Mouse (Mus musculus): ENCODE results near the gene Hdgf. TPM values are rescaled to one million over a fixed set of nuclear protein-coding genes. Genes with fewer than 3 reads are reported as not detected.
"Not testable (repeated sequence)": the region's sequence is repeated elsewhere in the genome, so short reads cannot be mapped to it uniquely, and the experiment has no call there.

Gene Hdgf
- polyA plus RNA-seq, 1 experiment from 2014 or later = 230 TPM

GRCm38 (mm10) chr3:87893367-87893905 is 12.7 kb upstream of the Hdgf start:
- H3K4me3 ChIP-seq = no peak overlapping the region
- ATAC-seq (ENCODE audit: low FRiP score) = no peak
- no peaks in the 10 kb centered on the region for H3K36me3 ChIP-seq
- no peaks in the 10 kb centered on the region for H3K9me3 ChIP-seq (replicated peaks)
- whole genome bisulfite sequencing = 77% methylated on average over 3 of the region's 3 CpGs
- H3K4me2 ChIP-seq (replicated peaks) = no peak overlapping the region
- no peak overlapping the region for H3K9ac ChIP-seq
- H3K27ac ChIP-seq = no peak overlapping the region
- no peaks in the 10 kb centered on the region for H3K4me1 ChIP-seq
- H3K27me3 ChIP-seq = no peaks in the 10 kb centered on the region

GRCm38 (mm10) chr3:87899266-87899665 is 6.9 kb upstream of the Hdgf start:
- no peaks in the 10 kb centered on the region for H3K9me3 ChIP-seq (replicated peaks)
- no peaks in the 10 kb centered on the region for H3K4me1 ChIP-seq
- 73% methylated on average over 3 of the region's 3 CpGs for WGBS
- no peak overlapping the region for H3K4me3 ChIP-seq
- H3K36me3 ChIP-seq = no peaks in the 10 kb centered on the region
- H3K9ac ChIP-seq = no peak overlapping the region
- H3K4me2 ChIP-seq (replicated peaks) = no peak overlapping the region
- H3K27me3 ChIP-seq = no peaks in the 10 kb centered on the region
- no peak for ATAC-seq (ENCODE audit: low FRiP score)
- H3K27ac ChIP-seq = no peak overlapping the region

GRCm38 (mm10) chr3:87899776-87900175 is 6.3 kb upstream of the Hdgf start:
- Histone ChIP-seq H3K9ac (no peak overlapping the region), H3K9me3 (replicated peaks) (no peaks in the 10 kb centered on the region), H3K27me3 (no peaks in the 10 kb centered on the region), H3K36me3 (no peaks in the 10 kb centered on the region), H3K4me3 (no peak overlapping the region), H3K4me2 (replicated peaks) (no peak overlapping the region), H3K4me1 (no peaks in the 10 kb centered on the region), H3K27ac (no peak overlapping the region)
- ATAC-seq (ENCODE audit: low FRiP score) = no peak
- WGBS = 83% methylated on average over 3 of the region's 3 CpGs

- Histone ChIP-seq H3K27ac (no peak overlapping the region), H3K27me3 (no peaks in the 10 kb centered on the region), H3K36me3 (no peaks in the 10 kb centered on the region), H3K4me3 (no peak overlapping the region), H3K4me1 (no peaks in the 10 kb centered on the region), H3K9me3 (replicated peaks) (no peaks in the 10 kb centered on the region), H3K4me2 (replicated peaks) (no peak overlapping the region), H3K9ac (no peak overlapping the region)
- ATAC-seq (ENCODE audit: low FRiP score) = no peak
- 53% methylated on average over 1 of the region's 1 CpGs for WGBS
Measured at GRCm38 (mm10) chr3:87901036-87901624, 5.0 kb upstream of the Hdgf start.

- not testable (repeated sequence) for H3K27ac ChIP-seq; H3K4me2 ChIP-seq (replicated peaks); H3K9ac ChIP-seq; H3K4me1 ChIP-seq; H3K9me3 ChIP-seq (replicated peaks); H3K4me3 ChIP-seq; H3K27me3 ChIP-seq; ATAC-seq (ENCODE audit: low FRiP score); H3K36me3 ChIP-seq
- 91% methylated on average over 5 of the region's 6 CpGs for WGBS
Measured at GRCm38 (mm10) chr3:87901959-87902358, 4.2 kb upstream of the Hdgf start.

- no peak for ATAC-seq (ENCODE audit: low FRiP score)
- H3K4me2 ChIP-seq (replicated peaks) = no peak overlapping the region
- H3K4me1 ChIP-seq = peaks cover 17% of the 10 kb centered on the region
- H3K9ac ChIP-seq = no peak overlapping the region
- 39% methylated on average over 5 of the region's 5 CpGs for WGBS
- H3K27ac ChIP-seq = no peak overlapping the region
- no peaks in the 10 kb centered on the region for H3K27me3 ChIP-seq
- H3K4me3 ChIP-seq = no peak overlapping the region
- no peaks in the 10 kb centered on the region for H3K9me3 ChIP-seq (replicated peaks)
- H3K36me3 ChIP-seq = no peaks in the 10 kb centered on the region
Measured at GRCm38 (mm10) chr3:87903821-87904220, 2.3 kb upstream of the Hdgf start.

GRCm38 (mm10) chr3:87906601-87906980 is 470 bp downstream of the Hdgf start:
- Histone ChIP-seq H3K9me3 (replicated peaks) (no peaks in the 10 kb centered on the region), H3K4me2 (replicated peaks) (peak overlapping the region; percentile 87), H3K27ac (peak overlapping the region; percentile 96), H3K4me3 (peak overlapping the region; percentile 98), H3K36me3 (no peaks in the 10 kb centered on the region), H3K4me1 (peaks cover 42% of the 10 kb centered on the region), H3K27me3 (no peaks in the 10 kb centered on the region), H3K9ac (peak overlapping the region; percentile 95)
- WGBS = 0% methylated on average over 40 of the region's 47 CpGs
- ATAC-seq (ENCODE audit: low FRiP score) = peak; percentile 44

GRCm38 (mm10) chr3:87906981-87907857 is 1.1 kb downstream of the Hdgf start:
- Histone ChIP-seq H3K36me3 (no peaks in the 10 kb centered on the region), H3K4me1 (peaks cover 47% of the 10 kb centered on the region), H3K4me3 (peak overlapping the region; percentile 98), H3K9ac (peak overlapping the region; percentile 95), H3K9me3 (replicated peaks) (no peaks in the 10 kb centered on the region), H3K4me2 (replicated peaks) (peak overlapping the region; percentile 87), H3K27me3 (no peaks in the 10 kb centered on the region), H3K27ac (peak overlapping the region; percentile 96)
- no peak for ATAC-seq (ENCODE audit: low FRiP score)
- 1% methylated on average over 27 of the region's 27 CpGs for WGBS

GRCm38 (mm10) chr3:87907906-87908305 is 1.8 kb downstream of the Hdgf start:
- WGBS = 11% methylated on average over 1 of the region's 1 CpGs
- Histone ChIP-seq H3K4me2 (replicated peaks) (peak overlapping the region; percentile 87), H3K9ac (peak overlapping the region; percentile 95), H3K27me3 (no peaks in the 10 kb centered on the region), H3K4me3 (peak overlapping the region; percentile 98), H3K4me1 (peaks cover 47% of the 10 kb centered on the region), H3K36me3 (peaks cover 2% of the 10 kb centered on the region; the same call in 1 of the 2 replicates), H3K9me3 (replicated peaks) (no peaks in the 10 kb centered on the region), H3K27ac (no peak overlapping the region)
- ATAC-seq (ENCODE audit: low FRiP score) = no peak

GRCm38 (mm10) chr3:87909381-87909780 is 3.3 kb downstream of the Hdgf start:
- H3K9me3 ChIP-seq (replicated peaks) = no peaks in the 10 kb centered on the region
- H3K9ac ChIP-seq = no peak overlapping the region
- no peak for ATAC-seq (ENCODE audit: low FRiP score)
- peak overlapping the region; percentile 65 for H3K4me2 ChIP-seq (replicated peaks)
- peaks cover 15% of the 10 kb centered on the region for H3K36me3 ChIP-seq
- peak overlapping the region; percentile 85 for H3K27ac ChIP-seq
- H3K27me3 ChIP-seq = no peaks in the 10 kb centered on the region
- 0 out of 2 replicates have a peak overlapping the region, but pooled peaks have one; percentile 37 for H3K4me3 ChIP-seq
- H3K4me1 ChIP-seq = peaks cover 47% of the 10 kb centered on the region
- 88% methylated on average over 2 of the region's 2 CpGs for WGBS

- H3K27ac ChIP-seq = peak overlapping the region; percentile 85
- WGBS = 3% methylated on average over 4 of the region's 4 CpGs
- peak overlapping the region; percentile 65 for H3K4me2 ChIP-seq (replicated peaks)
- peaks cover 20% of the 10 kb centered on the region for H3K36me3 ChIP-seq
- no peak overlapping the region for H3K9ac ChIP-seq
- peaks cover 47% of the 10 kb centered on the region for H3K4me1 ChIP-seq
- peak overlapping the region; percentile 37 for H3K4me3 ChIP-seq
- H3K9me3 ChIP-seq (replicated peaks) = no peaks in the 10 kb centered on the region
- no peak for ATAC-seq (ENCODE audit: low FRiP score)
- H3K27me3 ChIP-seq = no peaks in the 10 kb centered on the region
Measured at GRCm38 (mm10) chr3:87909874-87910273, 3.8 kb downstream of the Hdgf start.

GRCm38 (mm10) chr3:87910573-87911141 is 4.5 kb downstream of the Hdgf start:
- peak overlapping the region; percentile 65 for H3K4me2 ChIP-seq (replicated peaks)
- no peaks in the 10 kb centered on the region for H3K9me3 ChIP-seq (replicated peaks)
- H3K27me3 ChIP-seq = no peaks in the 10 kb centered on the region
- H3K27ac ChIP-seq = peak overlapping the region; percentile 85
- H3K4me1 ChIP-seq = peaks cover 47% of the 10 kb centered on the region
- peak; percentile 38 for ATAC-seq (ENCODE audit: low FRiP score)
- peaks cover 27% of the 10 kb centered on the region for H3K36me3 ChIP-seq
- H3K9ac ChIP-seq = peak overlapping the region; percentile 69
- WGBS = 4% methylated on average over 12 of the region's 12 CpGs
- peak overlapping the region; percentile 37 for H3K4me3 ChIP-seq

Measured in hindbrain, embryonic 12.5 days (tissue).